Mouse (Mus musculus) embryonic fibroblast, embryonic 13.5 days (primary cell): ENCODE measurements around the gene Polrmt. TPM values are rescaled to one million over a fixed set of nuclear protein-coding genes. Genes with fewer than 3 reads are reported as not detected.
A peak's percentile ranks its signal among the peaks of the same experiment; 100 is the strongest.
"Not testable (repeated sequence)": the region's sequence is repeated elsewhere in the genome, so short reads cannot be mapped to it uniquely, and the experiment has no call there.

Source experiments
- H3K27ac ChIP-seq: 2 replicates; pipeline ENCODE4 v1.5.1; 2012; ENCODE audit warnings: low read length, control low read depth, inconsistent platforms; ENCODE audit not compliant: insufficient read depth
- H3K4me1 ChIP-seq: 2 replicates; pipeline ENCODE4 v1.6.1; 2011; ENCODE audit warnings: low read length; ENCODE audit not compliant: control insufficient read depth, insufficient read depth
- H3K4me3 ChIP-seq: 2 replicates; pipeline ENCODE4 v1.5.1; 2011; ENCODE audit warnings: mild to moderate bottlenecking, control low read depth, low read length; ENCODE audit not compliant: insufficient read depth
- CTCF ChIP-seq: IDR thresholded peaks from 2 replicates; pipeline ENCODE4 v1.5.1; 2011; ENCODE audit warnings: mild to moderate bottlenecking, control low read depth, low read length, moderate library complexity, borderline replicate concordance; ENCODE audit not compliant: insufficient read depth
- POLR2A ChIP-seq: IDR thresholded peaks from 2 replicates; pipeline ENCODE4 v1.6.1; 2011; ENCODE audit warnings: low read depth, mild to moderate bottlenecking, control low read depth, low read length, moderate library complexity
- polyA plus RNA-seq: library from polyadenylated mRNA; stranded (reverse); fragments of >200 nt; gene quantifications from 2 replicates; pipeline ENCODE4 v1.2.4, GENCODE M21; 2011; ENCODE audit warnings: low read depth; ENCODE audit not compliant: missing spikeins, insufficient read length

Polrmt gene
- polyA plus RNA-seq, 1 experiment, result 14.9 TPM

GRCm38 (mm10) chr10:79706406-79707094, 39.8 kb downstream of the Polrmt start:
- H3K4me3 ChIP-seq, result peak overlapping the region; percentile 92; the same call in 1 of the 2 replicates
- H3K27ac ChIP-seq, result no peak overlapping the region
- H3K4me1 ChIP-seq, result peaks cover 11% of the 10 kb centered on the region
- TF ChIP-seq CTCF (no peak), POLR2A (no peak)

GRCm38 (mm10) chr10:79705951-79706350, 40.4 kb downstream of the Polrmt start:
- peaks cover 11% of the 10 kb centered on the region for H3K4me1 ChIP-seq
- no peak overlapping the region for H3K27ac ChIP-seq
- peak overlapping the region; percentile 92 for H3K4me3 ChIP-seq
- TF ChIP-seq CTCF (no peak), POLR2A (no peak)

- H3K4me3 ChIP-seq, result peak overlapping the region; percentile 92
- no peak overlapping the region for H3K27ac ChIP-seq
- TF ChIP-seq POLR2A (no peak), CTCF (no peak)
- H3K4me1 ChIP-seq, result peaks cover 11% of the 10 kb centered on the region
Observed at GRCm38 (mm10) chr10:79704970-79705360, 41.4 kb downstream of the Polrmt start.

GRCm38 (mm10) chr10:79704065-79704969, 42.1 kb downstream of the Polrmt start, which contains the start of gene Bsg:
Gene Bsg, plus strand, starts transcription at chr10:79704491.
- peak; percentile 98 for TF ChIP-seq POLR2A
- peak; percentile 23; the same call in 1 of the 2 replicates for TF ChIP-seq CTCF
- H3K4me3 ChIP-seq, result peak within 1 kb of the TSS; percentile 92
- H3K27ac ChIP-seq, result peak within 1 kb of the TSS; percentile 49
- H3K4me1 ChIP-seq, result peaks cover 11% of the 10 kb centered on the region

GRCm38 (mm10) chr10:79703541-79703940, 42.8 kb downstream of the Polrmt start:
- no peak overlapping the region; the same call in 1 of the 2 replicates for H3K4me3 ChIP-seq
- H3K27ac ChIP-seq, result no peak overlapping the region
- TF ChIP-seq POLR2A, result no peak
- no peak for TF ChIP-seq CTCF

GRCm38 (mm10) chr10:79702970-79703369, 43.4 kb downstream of the Polrmt start:
- not testable (repeated sequence) for H3K27ac ChIP-seq, H3K4me3 ChIP-seq
- H3K4me1 ChIP-seq, result peaks cover 11% of the 10 kb centered on the region

More at GRCm38 (mm10) chr10:79703541-79703940, 42.8 kb downstream of the Polrmt start:
- peaks cover 11% of the 10 kb centered on the region for H3K4me1 ChIP-seq

GRCm38 (mm10) chr10:79701443-79702129, 44.8 kb downstream of the Polrmt start:
- H3K4me3 ChIP-seq, result no peak overlapping the region
- TF ChIP-seq POLR2A, result no peak
- TF ChIP-seq CTCF, result no peak
- no peak overlapping the region for H3K27ac ChIP-seq
- peaks cover 4% of the 10 kb centered on the region; the same call in 1 of the 2 replicates for H3K4me1 ChIP-seq

- Histone ChIP-seq H3K4me1 (peaks cover 8% of the 10 kb centered on the region), H3K27ac (no peak overlapping the region), H3K4me3 (no peak overlapping the region)
- TF ChIP-seq POLR2A, result no peak
- TF ChIP-seq CTCF, result no peak
Observed at GRCm38 (mm10) chr10:79700676-79701075, 45.7 kb downstream of the Polrmt start.

- H3K4me1 ChIP-seq, result peaks cover 10% of the 10 kb centered on the region; the same call in 1 of the 2 replicates
- TF ChIP-seq POLR2A (no peak), CTCF (no peak)
- H3K27ac ChIP-seq, result no peak overlapping the region
- no peak overlapping the region for H3K4me3 ChIP-seq
Observed at GRCm38 (mm10) chr10:79698459-79698858, 47.9 kb downstream of the Polrmt start.

GRCm38 (mm10) chr10:79697916-79698315, 48.5 kb downstream of the Polrmt start:
- no peak overlapping the region for H3K27ac ChIP-seq

More at GRCm38 (mm10) chr10:79697916-79698315, 48.5 kb downstream of the Polrmt start:
- no peak for TF ChIP-seq CTCF
- TF ChIP-seq POLR2A, result no peak
- Histone ChIP-seq H3K4me1 (peaks cover 10% of the 10 kb centered on the region; the same call in 1 of the 2 replicates), H3K4me3 (no peak overlapping the region)
